In genomic region chr13:111936081-111936857, GRCm38 (mm10) we compare ENCODE assay signal across 9 mouse cellular contexts.
DNase-seq lines count a peak whose midpoint lies in the region; ATAC-seq and TF ChIP-seq lines count a peak whose summit lies in the region.
"Had no signal": no experiment of that assay in that cellular context is flagged by ENCODE, and none has a peak within 500 bp of the region (broad histone marks: within the 10 kb centered on the region; RNA-seq: fewer than 3 reads in every experiment).

No protein-coding gene starts in this region.

- no peak overlapping the region for H3K27ac ChIP-seq in midbrain, embryonic 14.5 days (replicated peaks; ENCODE audit: low read depth, low read length)
- no peak overlapping the region for H3K27ac ChIP-seq in midbrain, embryonic 13.5 days
- peak overlapping the region; percentile 82 for H3K27ac ChIP-seq in kidney, adult 2 months (ENCODE audit: insufficient read depth, low read depth, low read length)
- peak overlapping the region; percentile 87 for H3K27ac ChIP-seq in liver, postnatal 0 days (ENCODE audit: low read depth)
- H3K27ac ChIP-seq: limb, embryonic 13.5 days had no signal

- H3K9me3 ChIP-seq in midbrain, embryonic 14.5 days (ENCODE audit: control insufficient read depth, low read length) = no peaks in the 10 kb centered on the region
- no peaks in the 10 kb centered on the region for H3K9me3 ChIP-seq in midbrain, embryonic 13.5 days
- no peaks in the 10 kb centered on the region for H3K9me3 ChIP-seq in liver, postnatal 0 days (ENCODE audit: low read length)
- H3K9me3 ChIP-seq: limb, embryonic 13.5 days had no signal

- no peak for TF ChIP-seq POLR2A in kidney, adult 2 months (IDR thresholded peaks at IDR 0.05; ENCODE audit: low read depth, low read length)

- H3K27me3 ChIP-seq in midbrain, embryonic 14.5 days (ENCODE audit: control insufficient read depth, insufficient read depth, low read length) = no peaks in the 10 kb centered on the region
- no peaks in the 10 kb centered on the region for H3K27me3 ChIP-seq in midbrain, embryonic 13.5 days
- H3K27me3 ChIP-seq in kidney, adult 2 months (replicated peaks; ENCODE audit: control insufficient read depth, insufficient read depth, low read length) = no peaks in the 10 kb centered on the region
- H3K27me3 ChIP-seq in liver, postnatal 0 days (ENCODE audit: insufficient read depth, low read length) = no peaks in the 10 kb centered on the region
- H3K27me3 ChIP-seq: limb, embryonic 13.5 days had no signal

- no peak for TF ChIP-seq CTCF in kidney, adult 2 months (conservative IDR thresholded peaks at IDR 0.05; ENCODE audit: insufficient read depth, insufficient read length, low read depth, low read length)
- no peak for TF ChIP-seq CTCF in liver, postnatal 0 days (IDR thresholded peaks at IDR 0.05; ENCODE audit: low read depth)

- no peak for TF ChIP-seq EP300 in liver, postnatal 0 days (IDR thresholded peaks at IDR 0.05; ENCODE audit: low read depth)

- H3K4me3 ChIP-seq in midbrain, embryonic 14.5 days (replicated peaks; ENCODE audit: low read depth, low read length) = no peak overlapping the region
- no peak overlapping the region for H3K4me3 ChIP-seq in midbrain, embryonic 13.5 days (replicated peaks)
- H3K4me3 ChIP-seq in kidney, adult 2 months (ENCODE audit: insufficient read depth, low read depth, low read length) = no peak overlapping the region
- H3K4me3 ChIP-seq in liver, postnatal 0 days (ENCODE audit: low read depth, low read length) = no peak overlapping the region
- H3K4me3 ChIP-seq: limb, embryonic 13.5 days had no signal

- peak; percentile 55 for DNase-seq in midbrain, embryonic 14.5 days
- peak; percentile 86 for DNase-seq in adrenal gland, postnatal 14 days
- peak; percentile 69 for DNase-seq in heart, adult 8-10 months (ENCODE audit: low spot score)
- DNase-seq in kidney, adult 2 months = peak; percentile 88
- peak; percentile 59 for DNase-seq in liver, postnatal 0 days
- DNase-seq in skeletal muscle tissue, adult 2 months (ENCODE audit: low read depth, low spot score) = peak; percentile 75
- no peak for DNase-seq in cerebellum, adult 8-10 months

- 71% methylated on average over 9 of the region's 9 CpGs for WGBS in midbrain, embryonic 14.5 days
- 76% methylated on average over 9 of the region's 9 CpGs for WGBS in midbrain, embryonic 13.5 days
- WGBS in kidney, adult 2 months = 41% methylated on average over 9 of the region's 9 CpGs
- 32% methylated on average over 9 of the region's 9 CpGs for WGBS in liver, postnatal 0 days (ENCODE audit: insufficient replicate concordance)

- no peaks in the 10 kb centered on the region for H3K36me3 ChIP-seq in midbrain, embryonic 14.5 days (ENCODE audit: control insufficient read depth, insufficient read depth, low read length)
- no peaks in the 10 kb centered on the region for H3K36me3 ChIP-seq in midbrain, embryonic 13.5 days
- H3K36me3 ChIP-seq in kidney, adult 2 months (ENCODE audit: control insufficient read depth, insufficient read depth, low read length) = no peaks in the 10 kb centered on the region
- H3K36me3 ChIP-seq in liver, postnatal 0 days (replicated peaks; ENCODE audit: insufficient read depth, low read length) = no peaks in the 10 kb centered on the region
- H3K36me3 ChIP-seq: limb, embryonic 13.5 days had no signal

- no peak overlapping the region for H3K9ac ChIP-seq in midbrain, embryonic 14.5 days (replicated peaks; ENCODE audit: low read length)
- H3K9ac ChIP-seq in midbrain, embryonic 13.5 days (replicated peaks) = no peak overlapping the region
- H3K9ac ChIP-seq in liver, postnatal 0 days (replicated peaks) = no peak overlapping the region
- H3K9ac ChIP-seq: limb, embryonic 13.5 days had no signal

- no peak overlapping the region for H3K4me2 ChIP-seq in midbrain, embryonic 14.5 days (ENCODE audit: low read length)
- no peak overlapping the region for H3K4me2 ChIP-seq in midbrain, embryonic 13.5 days (replicated peaks)
- peak overlapping the region; percentile 40; the same call in 1 of the 2 replicates for H3K4me2 ChIP-seq in liver, postnatal 0 days (ENCODE audit: low read depth, low read length)
- H3K4me2 ChIP-seq: limb, embryonic 13.5 days had no signal

- H3K4me1 ChIP-seq in midbrain, embryonic 14.5 days (ENCODE audit: control insufficient read depth, insufficient read depth, low read length) = 0 out of 2 replicates have a peak, but pooled peaks cover 7% of the 10 kb centered on the region
- H3K4me1 ChIP-seq in midbrain, embryonic 13.5 days (replicated peaks) = peaks cover 8% of the 10 kb centered on the region; the same call in 1 of the 2 replicates
- H3K4me1 ChIP-seq in kidney, adult 2 months (ENCODE audit: control insufficient read depth, insufficient read depth, low read length) = peaks cover 22% of the 10 kb centered on the region
- peaks cover 60% of the 10 kb centered on the region for H3K4me1 ChIP-seq in liver, postnatal 0 days (ENCODE audit: insufficient read depth)

- ATAC-seq in midbrain, embryonic 14.5 days (ENCODE audit: low FRiP score, low TSS enrichment) = no peak
- ATAC-seq in midbrain, embryonic 13.5 days = no peak
- peak; percentile 9; the same call in 1 of the 2 replicates for ATAC-seq in liver, postnatal 0 days

Comparison
In these comparisons a context has a peak if more than half of its experiments do, and no peak if none do; other contexts are left out.
1. H3K27ac ChIP-seq: peak in kidney, adult 2 months (single experiment) and liver, postnatal 0 days (single experiment); none in midbrain, embryonic 14.5 days (single experiment) and midbrain, embryonic 13.5 days (single experiment).